Mouse (Mus musculus): ENCODE data around the gene Ccr7.

Gene Ccr7

DNA sequence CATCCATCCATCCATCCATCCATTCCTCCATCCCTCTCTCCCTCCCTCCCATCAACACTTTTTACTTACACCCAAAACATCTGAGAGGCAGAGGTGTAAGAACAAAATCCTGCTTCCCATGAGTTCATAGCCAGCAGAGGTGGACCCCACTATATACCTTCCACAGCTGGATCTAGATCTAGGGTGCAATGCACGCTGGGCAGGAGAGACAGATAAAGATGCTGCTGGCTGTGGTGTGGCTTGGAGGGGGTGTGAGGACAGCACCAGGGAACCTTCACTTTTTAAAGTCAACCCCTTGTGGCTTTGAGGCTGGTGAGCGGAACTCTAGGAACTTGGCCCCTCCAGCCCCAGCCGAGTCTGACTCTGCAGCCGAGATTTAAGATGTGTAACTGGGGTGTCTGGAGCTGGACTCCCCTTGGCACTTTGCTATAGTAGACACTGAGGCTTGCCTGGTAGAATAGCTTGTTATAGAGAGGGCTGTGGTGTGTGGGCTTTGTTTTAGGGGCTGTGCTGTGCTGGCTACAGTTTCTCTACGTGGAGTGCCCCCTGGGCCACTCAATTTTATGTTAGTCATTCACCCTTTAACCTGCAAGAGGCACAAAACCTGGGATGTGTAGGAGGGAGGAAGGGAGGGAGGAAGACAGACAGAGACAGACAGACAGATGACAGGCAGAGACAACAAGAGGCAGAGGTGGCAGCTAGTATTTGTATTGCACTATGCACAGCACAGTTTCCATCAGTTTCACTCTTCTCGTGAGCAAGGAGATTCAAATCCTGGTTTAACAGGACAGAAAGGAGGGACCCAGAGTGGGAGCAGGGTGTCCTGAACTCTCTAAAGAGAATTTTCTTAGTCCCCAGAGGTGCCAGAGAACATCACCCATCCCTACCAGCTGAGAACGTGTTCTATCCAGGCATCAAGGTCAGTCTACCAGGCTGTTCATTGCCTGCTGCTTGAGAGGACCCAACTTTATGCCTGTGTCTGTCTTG is 817 bp downstream of the Ccr7 start:
- no peak for DNase-seq (ENCODE audit: low read depth, low spot score)

DNA sequence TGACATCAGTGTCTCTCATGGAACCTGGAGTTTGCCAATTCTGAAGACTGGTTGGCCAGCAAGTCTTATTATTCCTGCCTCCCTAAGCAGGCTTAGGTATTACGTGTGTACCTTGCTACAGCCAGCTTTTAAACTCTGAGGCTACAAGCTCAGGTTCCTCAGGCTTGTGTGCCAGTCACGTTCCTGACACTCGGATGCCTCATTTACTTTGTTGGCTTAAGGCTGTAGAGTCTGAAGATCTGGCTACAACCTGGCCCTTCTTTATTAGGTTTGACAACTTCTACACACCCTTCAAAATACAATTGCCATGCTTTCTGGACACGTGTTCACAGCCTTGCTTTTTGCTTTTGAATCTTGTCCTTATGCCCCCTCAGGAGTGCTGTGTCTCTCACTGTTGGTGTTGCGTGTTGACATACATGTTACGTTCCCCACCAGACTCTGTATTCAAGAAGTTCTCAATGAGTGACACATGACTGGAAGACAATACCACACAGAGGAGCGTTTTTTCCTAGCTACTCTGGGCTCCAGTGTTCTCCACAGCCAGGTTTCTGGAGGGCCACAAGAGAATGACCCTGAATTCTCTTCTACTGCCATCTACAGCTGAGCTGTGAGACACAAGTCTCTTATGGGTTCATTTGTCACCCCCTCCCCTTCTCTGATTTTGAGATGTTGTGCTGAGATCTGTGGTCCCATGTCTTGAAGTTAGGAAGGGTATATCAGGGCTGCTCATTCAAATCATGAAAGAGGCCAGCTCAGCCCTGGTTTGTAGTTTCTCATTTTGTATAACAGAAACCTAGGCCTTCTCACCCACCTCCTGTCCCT is 2.3 kb downstream of the Ccr7 start:
- DNase-seq (ENCODE audit: low read depth, low spot score), result no peak

DNA sequence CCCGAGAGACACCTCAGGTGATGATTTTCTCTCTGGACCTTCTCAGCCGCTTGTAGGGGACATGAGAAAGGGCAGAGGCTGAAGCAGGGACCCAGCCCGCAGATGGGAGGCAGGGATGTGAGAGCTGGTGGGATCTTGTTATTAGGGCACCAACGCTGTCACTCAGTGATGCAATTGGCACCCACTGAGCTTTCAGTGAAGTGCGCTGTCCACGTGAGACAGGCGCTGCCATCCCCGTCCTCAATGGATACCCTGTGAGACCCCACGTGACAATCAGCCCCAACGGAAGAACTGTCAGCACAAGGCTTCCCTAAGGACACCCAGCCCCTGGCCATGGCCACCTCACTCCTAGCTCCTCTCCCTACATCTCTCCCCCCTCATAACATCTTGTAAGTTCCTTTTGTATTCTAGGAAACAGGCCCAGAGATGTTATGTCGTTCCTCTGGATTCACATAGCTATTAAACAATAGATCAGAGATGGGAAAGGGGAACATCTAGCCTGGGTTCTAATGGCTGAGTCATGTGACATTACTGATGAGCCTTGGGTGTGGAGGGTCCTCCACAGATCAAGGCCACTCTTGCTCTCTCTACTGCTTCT is 3.4 kb downstream of the Ccr7 start:
- no peak for DNase-seq (ENCODE audit: low read depth, low spot score)

DNA sequence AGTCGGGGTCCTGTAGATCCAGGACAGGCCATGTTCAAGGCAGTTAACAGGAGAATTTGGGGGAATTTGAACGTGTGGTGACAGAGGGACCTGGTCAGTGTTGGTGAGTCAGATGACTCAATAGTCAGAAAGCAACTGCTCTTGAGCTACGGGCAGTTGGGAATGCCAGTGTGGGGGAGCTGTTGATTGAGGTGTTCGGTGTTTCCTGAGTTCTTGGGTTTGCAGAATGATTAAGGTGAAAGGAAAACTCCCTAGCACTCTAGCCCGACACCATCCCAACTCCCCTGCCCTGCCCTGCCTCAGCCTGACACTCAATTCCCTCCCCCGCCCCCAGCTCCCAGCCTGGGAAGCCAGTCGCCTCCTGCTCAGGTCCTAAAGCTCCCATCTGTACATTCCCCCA is 4.0 kb downstream of the Ccr7 start:
- no peak for DNase-seq (ENCODE audit: low read depth, low spot score)

DNA sequence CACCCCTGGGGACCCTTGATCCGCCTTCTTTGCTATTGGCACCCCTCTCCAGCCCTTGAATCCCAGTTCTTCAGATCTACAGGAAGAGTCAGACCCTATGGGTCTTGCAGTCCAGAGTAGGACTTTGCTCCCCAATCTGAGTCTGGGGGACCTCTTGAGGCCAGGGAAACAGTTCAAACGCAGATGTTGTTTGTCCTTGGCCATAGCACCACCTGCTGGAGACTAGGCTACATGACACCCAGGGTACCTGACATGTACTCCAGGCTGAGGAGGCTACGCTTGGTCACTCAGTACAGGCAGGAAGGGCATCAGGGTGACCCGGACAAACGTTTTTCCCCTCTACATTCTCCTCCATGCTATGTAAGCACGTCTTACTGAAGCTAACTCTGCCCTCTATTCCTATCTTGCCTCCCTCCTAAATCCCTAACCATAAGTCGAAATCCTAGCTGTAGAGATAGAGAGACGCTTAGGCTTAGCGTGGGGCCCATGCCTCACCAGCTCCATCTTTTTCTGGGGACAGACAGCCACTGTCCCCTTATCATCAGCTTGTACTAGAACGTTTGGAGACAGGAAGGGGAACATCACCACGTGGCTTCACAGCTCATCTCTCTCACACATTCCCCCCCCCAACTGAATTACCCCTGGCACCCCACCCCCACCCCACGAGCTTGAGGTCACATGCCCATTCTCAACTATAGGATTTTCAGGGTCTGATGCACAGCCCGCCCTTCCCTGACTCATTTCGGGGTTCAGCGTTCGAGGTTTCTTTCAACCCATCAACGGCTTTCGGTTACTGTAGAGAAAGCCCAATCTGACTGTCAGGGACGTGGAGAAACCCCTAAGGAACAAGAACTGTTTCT is 4.7 kb downstream of the Ccr7 start:
- peak; percentile 67 for DNase-seq (ENCODE audit: low read depth, low spot score)

DNA sequence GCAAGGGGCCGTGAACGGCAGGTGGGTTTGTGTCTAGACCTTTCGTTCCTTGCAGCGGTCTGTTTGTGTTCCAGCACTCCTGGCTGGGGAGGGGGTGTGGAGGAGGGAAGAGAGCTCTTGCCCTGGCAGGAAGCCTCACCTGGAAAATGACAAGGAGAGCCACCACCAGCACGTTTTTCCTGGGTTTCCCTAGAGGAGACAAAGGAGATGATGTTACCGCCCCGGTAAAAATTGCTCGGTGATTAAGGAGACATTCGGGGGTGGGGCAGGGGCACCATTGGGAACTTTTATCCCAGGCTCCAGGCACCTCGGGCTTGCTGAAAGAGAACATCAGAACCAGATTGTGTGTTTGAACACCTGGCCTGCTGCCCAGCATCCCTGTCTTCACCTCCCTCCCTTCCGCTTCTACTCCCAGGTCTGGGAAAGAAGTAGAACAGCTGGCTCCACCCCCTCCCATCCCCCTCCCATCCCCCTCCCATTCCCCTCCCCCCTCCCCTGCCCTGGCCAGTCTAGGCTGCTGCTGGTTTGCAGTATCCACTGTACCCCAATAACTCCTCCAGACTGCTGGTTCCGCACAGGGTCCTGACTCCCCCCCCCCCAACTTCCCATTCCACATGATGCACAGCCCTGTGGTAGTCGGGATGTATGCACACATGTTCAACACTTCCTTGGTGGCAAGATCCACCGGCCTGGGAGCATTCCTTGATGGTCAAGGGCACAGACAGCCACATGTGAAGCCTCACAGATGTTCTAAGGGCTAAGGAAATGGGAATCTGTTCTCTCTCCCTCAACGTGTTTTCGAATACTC is 5.8 kb downstream of the Ccr7 start:
- DNase-seq (ENCODE audit: low read depth, low spot score), result no peak

DNA sequence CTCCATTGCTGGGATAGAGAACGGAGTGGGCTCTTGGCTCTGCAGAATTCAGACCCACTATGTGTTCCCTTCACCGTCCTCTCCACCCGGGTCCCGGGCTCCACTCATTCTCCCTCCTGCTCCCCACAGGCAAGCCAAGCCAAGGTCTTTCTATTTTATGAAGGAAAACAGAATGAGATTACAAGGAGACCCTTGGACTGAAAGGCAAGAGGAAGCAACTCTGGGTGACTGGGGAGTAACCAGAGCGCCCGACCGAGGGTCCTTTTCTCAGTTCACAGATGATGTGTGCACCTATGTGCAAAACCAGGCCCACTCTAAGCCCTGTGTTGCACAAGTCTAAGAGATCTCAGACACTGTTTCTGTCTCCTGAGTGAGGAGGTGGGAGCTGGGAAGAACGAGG is 6.5 kb downstream of the Ccr7 start:
- no peak for DNase-seq (ENCODE audit: low read depth, low spot score)

DNA sequence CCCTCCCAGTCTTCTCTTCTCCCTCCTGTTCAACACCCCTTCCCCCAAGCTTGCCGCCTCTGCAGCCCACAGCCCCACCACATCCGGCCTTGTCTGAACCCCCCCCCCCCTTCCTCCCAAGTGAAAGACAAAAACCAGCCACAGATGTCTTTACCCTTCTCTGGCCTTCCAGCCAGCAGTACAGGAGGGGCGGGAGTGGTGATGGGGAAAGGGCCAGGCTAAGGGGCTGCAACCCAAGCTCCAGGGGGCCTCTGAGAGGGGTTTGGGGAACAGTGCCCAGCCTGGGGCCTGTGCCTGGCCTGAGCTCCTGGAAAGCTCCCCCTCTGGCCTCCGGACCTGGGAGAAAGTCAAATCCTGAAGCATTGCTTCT is 7.0 kb downstream of the Ccr7 start:
- DNase-seq (ENCODE audit: low read depth, low spot score), result no peak

DNA sequence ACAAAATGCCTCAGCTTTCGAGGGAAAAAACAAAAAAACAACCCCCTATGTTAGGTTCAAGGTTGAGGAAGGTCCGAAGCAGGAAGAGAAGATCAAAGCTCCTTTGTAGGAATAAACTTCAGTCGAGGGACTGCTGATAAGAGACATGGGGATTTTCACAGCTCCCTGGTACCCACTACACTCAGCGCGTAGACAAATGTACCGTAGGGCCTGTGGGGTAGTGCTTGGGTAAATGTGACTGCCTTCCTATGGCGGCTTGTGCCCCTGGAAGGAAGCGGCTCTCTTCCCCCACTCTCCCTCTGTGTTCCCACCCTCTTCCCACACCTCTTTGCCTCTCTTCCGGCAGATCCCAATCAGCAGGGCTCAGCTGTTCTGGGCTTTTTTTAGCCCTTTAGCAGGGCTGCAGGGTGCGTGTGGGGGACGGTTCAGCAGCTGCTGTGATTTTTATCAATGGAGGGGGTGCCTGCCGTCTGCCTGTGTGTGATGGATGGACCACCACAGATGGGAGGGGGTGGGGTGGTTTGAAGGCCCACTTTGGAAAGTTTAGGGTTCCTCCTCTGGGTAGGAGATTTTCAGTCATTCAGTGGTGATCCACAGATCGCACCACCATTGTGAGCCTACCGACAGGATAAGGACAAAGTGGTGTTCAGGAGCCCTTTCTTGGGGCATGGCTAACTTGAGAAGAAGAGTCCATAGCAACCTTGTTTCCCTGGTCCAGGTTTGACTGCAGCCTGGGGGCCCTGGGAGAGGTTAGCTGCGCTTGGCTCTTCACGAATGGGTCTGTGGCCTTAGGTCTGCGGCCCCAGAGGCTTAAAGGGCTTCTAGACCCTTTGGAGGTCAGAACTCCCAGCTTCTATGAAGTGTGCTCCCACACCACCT is 7.6 kb downstream of the Ccr7 start:
- DNase-seq (ENCODE audit: low read depth, low spot score), result no peak

DNA sequence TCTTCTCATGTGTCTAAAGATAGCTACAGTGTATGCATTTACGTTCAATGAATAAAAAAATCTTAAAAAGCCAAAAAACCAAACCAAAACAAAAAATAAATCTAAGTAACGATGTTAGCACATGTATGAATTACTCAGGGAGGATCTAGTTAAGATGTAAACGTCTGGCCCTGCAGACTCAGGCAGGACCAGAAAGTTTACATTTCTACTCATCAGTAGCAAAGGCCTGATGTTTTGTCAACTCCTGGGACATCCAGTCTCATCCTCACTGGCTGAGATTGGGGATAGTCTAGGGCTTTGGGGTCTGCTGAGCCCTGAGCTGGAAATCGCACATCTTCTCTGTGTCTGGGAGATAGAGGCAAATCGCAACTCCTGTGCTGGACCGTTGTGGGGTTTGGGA is 8.3 kb downstream of the Ccr7 start:
- DNase-seq (ENCODE audit: low read depth, low spot score), result no peak

DNA sequence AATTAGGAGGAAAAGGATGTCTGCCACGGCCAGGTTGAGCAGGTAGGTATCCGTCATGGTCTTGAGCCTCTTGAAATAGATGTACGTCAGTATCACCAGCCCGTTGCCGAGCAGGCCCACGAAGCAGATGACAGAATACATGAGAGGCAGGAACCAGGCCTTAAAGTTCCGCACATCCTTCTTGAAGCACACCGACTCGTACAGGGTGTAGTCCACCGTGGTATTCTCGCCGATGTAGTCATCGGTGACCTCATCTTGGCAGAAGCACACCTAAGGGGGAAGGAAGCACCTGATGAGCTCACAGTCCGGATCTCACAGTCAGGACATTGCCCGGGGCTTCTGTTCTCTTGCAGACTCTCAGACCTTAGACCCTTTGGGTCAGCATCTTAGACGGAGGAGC is 9.1 kb downstream of the Ccr7 start:
- no peak for DNase-seq (ENCODE audit: low read depth, low spot score)

DNA sequence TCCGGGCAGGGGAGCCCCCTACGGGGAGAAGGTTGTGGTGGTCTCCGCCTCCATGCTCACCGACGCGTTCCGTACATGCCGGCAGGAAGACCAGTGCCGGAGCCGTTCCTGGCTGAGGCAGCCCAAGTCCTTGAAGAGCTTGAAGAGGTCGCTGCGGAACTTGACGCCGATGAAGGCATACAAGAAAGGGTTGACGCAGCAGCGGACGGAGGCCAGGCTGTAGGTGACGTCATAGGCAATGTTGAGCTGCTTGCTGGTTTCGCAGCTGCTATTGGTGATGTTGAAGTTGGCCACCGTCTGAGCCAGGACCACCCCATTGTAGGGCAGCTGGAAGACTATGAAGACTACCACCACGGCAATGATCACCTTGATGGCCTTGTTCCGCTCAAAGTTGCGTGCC is 9.9 kb downstream of the Ccr7 start:
- no peak for DNase-seq (ENCODE audit: low read depth, low spot score)

DNA sequence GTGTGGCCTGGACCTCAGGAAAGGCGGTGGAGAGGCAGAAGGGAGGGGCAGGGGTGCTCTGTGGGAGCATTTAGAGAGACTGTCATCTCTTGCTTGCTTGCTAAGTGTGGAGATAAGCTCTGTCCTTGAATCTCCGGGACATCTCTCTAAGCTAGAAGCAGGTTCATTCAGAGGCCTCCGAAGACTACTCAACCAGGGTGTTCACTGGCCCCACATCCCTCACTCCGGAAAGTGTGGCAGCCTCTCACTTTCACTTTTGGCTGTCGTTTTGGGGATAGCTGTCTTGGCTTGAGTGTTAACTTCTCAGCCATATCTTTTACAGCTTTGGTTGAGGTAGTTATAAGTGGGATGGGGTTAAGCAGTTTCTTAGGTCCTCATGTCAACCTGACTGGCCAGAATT is 10.4 kb downstream of the Ccr7 start:
- DNase-seq (ENCODE audit: low read depth, low spot score), result no peak

DNA sequence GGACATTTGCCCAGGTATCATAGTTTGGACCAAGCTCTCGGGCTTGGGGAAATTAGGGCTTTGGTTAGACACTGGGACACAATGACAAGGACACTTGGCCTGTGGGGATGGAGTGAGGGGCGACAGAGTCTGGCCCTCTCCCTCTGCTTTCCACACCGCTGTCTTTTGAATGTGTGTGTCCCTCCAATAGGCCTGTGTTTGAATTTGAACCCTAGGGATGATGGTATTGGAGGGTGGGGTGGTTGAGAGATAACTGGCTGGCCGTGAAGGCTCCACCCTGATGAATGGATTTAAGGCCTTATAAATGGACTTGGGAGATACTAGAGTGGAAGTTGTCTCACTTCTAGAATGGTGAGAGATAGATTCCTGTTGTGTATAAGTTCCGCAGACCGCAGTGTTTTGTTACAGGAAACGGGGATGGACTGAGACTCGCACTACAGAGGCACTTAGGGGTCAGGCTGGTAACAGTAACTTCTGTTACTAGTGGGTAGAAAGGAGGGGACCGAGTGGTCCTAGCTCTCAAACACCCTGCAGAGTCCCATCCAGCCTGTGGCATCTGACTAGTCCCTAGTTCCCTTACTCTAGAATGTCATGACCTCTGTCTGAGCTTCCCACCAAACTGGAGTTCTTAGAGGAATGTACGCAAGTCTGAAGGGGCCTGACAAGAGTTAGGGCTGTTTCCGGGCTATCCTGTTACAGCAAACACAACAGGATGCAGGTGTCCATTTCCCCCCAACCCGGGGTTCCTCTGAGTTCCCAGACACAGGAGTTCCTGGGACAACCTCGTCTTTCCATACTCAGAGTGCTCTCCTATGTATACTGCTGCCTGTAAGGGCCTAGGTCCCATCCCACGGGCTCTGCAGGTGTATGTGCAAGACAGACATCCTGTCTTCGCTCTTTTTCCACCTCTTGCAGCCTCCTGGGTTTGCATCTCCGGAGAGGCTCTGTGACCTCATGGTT is 11.5 kb downstream of the Ccr7 start:
- DNase-seq (ENCODE audit: low read depth, low spot score), result no peak

DNA sequence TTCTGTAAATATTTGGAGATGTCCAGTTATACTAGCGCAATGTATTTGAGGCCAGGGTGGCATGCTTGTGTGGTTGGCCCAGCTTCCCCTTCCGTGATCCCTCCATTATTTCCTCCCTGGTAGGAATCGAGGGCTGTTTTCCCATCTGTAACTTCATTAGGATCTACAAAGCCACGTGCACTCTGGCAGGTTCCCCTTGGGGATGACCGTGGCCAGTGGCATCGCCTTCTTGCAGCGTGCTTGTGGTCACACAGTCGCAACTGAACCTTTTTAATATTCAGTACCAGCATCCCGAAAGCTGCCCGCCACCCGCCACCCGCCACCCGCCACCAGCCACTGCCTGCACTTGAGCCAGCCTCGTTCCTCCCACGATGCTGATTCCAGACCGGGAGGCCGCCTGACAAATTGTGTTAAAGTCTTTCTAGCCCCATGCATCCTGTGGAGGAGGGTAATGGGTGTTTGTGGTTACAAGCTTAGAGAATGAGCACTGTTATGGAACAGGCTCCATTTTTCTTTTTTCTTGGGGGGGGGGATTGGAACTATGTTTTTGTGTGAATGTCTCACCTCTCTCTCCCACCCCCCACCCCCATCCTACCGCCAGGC is 12.3 kb downstream of the Ccr7 start:
- DNase-seq (ENCODE audit: low read depth, low spot score), result no peak

DNA sequence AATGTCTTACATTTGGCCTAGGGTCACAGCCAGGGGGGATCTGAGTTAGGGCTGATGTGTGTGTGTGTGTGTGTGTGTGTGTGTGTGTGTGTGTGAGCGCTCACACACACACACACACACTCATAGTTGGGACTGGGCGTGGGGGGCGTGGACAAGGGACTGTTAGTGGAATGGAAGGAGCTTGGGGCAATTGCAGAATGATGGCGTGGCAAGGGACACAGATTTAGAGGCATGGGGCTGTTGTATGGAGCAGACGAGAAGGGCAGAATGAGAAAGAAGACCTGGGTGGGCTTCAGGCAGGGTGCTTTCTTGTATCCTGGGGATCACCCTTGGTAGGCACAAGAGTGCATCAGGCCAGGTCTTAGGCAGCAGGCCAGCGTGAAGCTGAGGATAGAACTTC is 12.8 kb downstream of the Ccr7 start:
- no peak for DNase-seq (ENCODE audit: low read depth, low spot score)

DNA sequence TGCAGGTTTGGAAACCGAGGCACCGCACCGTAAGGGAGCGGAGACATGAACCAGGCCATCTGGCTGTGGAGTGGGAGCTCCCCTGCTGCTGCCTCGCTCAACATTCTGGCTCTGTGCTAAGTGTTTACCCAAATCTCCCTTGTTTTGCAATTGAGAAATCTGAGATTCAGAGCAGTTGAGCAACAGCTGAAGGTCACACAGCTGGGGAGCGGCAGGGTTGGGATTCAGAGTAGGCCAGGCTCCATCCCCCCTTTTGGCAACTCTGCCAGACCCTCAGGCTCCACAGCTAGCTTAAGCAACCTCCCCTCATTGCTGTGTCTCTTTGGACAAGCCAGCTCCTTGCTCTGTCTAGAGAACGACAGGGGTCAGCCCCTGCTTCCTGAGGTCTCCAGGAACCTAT is 13.3 kb downstream of the Ccr7 start:
- no peak for DNase-seq (ENCODE audit: low read depth, low spot score)

DNA sequence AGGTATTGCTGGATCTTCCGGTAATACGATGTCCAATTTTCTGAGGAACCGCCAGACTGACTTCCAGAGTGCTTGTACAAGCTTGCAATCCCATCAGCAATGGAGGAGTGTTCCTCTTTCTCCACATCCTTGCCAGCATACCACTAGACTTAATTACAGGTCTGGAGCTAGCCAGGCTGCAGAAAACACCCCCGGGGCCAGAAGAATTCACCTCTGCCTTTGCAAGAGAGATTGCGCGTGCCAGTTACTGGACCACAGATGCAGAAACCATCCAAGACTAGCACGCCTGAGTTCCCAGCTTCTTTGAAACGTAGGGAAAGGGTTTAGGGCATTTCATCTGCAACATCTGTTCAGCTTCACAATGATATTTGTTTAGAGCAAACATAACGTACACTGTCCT is 15.9 kb downstream of the Ccr7 start:
- no peak for DNase-seq (ENCODE audit: low read depth, low spot score)

All from retina, postnatal 7 days (tissue).